Mouse (Mus musculus) lung, postnatal 0 days (tissue): ENCODE measurements at regions not wholly inside any gene's neighbourhood (a gene's known extent, or its start where the extent isn't known, plus 50 kb on each side); places are given as distances from the start of the nearest gene placed in this dataset.

Experiments
- CTCF ChIP-seq: IDR thresholded peaks from 2 replicates; pipeline ENCODE4 v1.5.1; 2016; ENCODE audit warnings: antibody characterized with exemption, mild to moderate bottlenecking
- EP300 ChIP-seq: IDR thresholded peaks from 2 replicates; pipeline ENCODE4 v1.6.1; 2016; ENCODE audit warnings: antibody characterized with exemption, mild to moderate bottlenecking, control low read depth

DNA sequence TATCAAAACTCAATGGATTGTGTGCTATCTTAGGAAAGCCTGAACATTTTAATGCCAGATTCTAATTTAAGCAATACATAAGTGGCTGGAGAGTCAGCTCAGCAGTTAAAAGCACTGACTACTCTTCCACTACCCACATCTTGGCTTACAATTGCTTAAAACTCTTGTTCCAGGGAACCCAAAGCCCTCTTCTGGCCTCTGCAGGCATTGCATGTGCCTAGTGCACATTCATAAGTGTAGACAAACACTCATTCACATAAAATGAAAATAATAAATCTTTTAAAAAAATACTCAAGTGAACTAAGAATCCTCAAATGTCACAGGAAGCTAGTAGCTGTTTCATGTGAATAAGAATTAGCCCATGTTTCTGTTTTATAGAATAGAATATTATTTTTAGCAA, 236.5 kb downstream of the Agtpbp1 start:
- no peak for TF ChIP-seq CTCF
- no peak for TF ChIP-seq EP300
